Mouse (Mus musculus) layer of hippocampus, adult 9-10 months (tissue): ENCODE measurements around the gene Slc7a3.
"Not testable (repeated sequence)": the region's sequence is repeated elsewhere in the genome, so short reads cannot be mapped to it uniquely, and the experiment has no call there.

Source experiments
- DNase-seq: peaks from one replicate; pipeline ENCODE4 v3.0.0; 2022; ENCODE audit warnings: low spot score

Gene Slc7a3

GRCm38 (mm10) chrX:101085920-101086319 is at the start of gene Slc7a3:
Gene Slc7a3, minus strand, starts transcription at chrX:101086020.
- DNase-seq = no peak

GRCm38 (mm10) chrX:101131992-101132791 is 46.4 kb upstream of the Slc7a3 start:
- peak; percentile 35 for DNase-seq

- DNase-seq = peak; percentile 63
Measured at GRCm38 (mm10) chrX:101131001-101131400, 45.2 kb upstream of the Slc7a3 start.

- no peak for DNase-seq
Measured at GRCm38 (mm10) chrX:101128559-101128958, 42.7 kb upstream of the Slc7a3 start.

GRCm38 (mm10) chrX:101126977-101127376 is 41.2 kb upstream of the Slc7a3 start:
- no peak for DNase-seq

GRCm38 (mm10) chrX:101126474-101126955 is 40.7 kb upstream of the Slc7a3 start:
- DNase-seq = no peak

- DNase-seq = no peak
Measured at GRCm38 (mm10) chrX:101120546-101120945, 34.7 kb upstream of the Slc7a3 start.

- DNase-seq = not testable (repeated sequence)
Measured at GRCm38 (mm10) chrX:101085211-101085610, 609 bp downstream of the Slc7a3 start.

- DNase-seq = no peak
Measured at GRCm38 (mm10) chrX:101084192-101084591, 1.6 kb downstream of the Slc7a3 start.

GRCm38 (mm10) chrX:101065245-101065644 is 20.6 kb downstream of the Slc7a3 start:
- DNase-seq = no peak

- DNase-seq = no peak
Measured at GRCm38 (mm10) chrX:101063503-101063902, 22.3 kb downstream of the Slc7a3 start.

- no peak for DNase-seq
Measured at GRCm38 (mm10) chrX:101059541-101059940, 26.3 kb downstream of the Slc7a3 start, which contains the start of gene Tex11. Gene Tex11, minus strand, starts transcription at chrX:101059667.
